ENCODE assay signal across 18 mouse cellular contexts in genomic region chr11:75441601-75442000, GRCm38 (mm10). TPM values are rescaled to one million over a fixed set of nuclear protein-coding genes. Genes with fewer than 3 reads are reported as not detected.
DNase-seq lines count a peak whose midpoint lies in the region; ATAC-seq and TF ChIP-seq lines count a peak whose summit lies in the region.
"Had no signal": no experiment of that assay in that cellular context is flagged by ENCODE, and none has a peak within 500 bp of the region (broad histone marks: within the 10 kb centered on the region; RNA-seq: fewer than 3 reads in every experiment).

No protein-coding gene starts in this region.

- H3K79me2 ChIP-seq in liver, adult 2 months (ENCODE audit: control insufficient read depth, insufficient read depth, low read length), result peaks cover 6% of the 10 kb centered on the region; the same call in 1 of the 2 replicates

- peak; percentile 40 for DNase-seq in kidney, adult 11 months
- DNase-seq in kidney, postnatal 14 days, result no peak
- DNase-seq in liver, adult 2 months (ENCODE audit: extremely low read depth, low read depth, low spot score), result peak; percentile 71
- no peak for DNase-seq in liver, embryonic 11.5 days (ENCODE audit: low spot score)
- DNase-seq in ZHBTc4 (ENCODE audit: low read depth, low spot score), result peak; percentile 34
- peak; percentile 58 to 61 for DNase-seq in cerebellum, postnatal 10 days
- DNase-seq in spleen, postnatal 14 days (ENCODE audit: low spot score in 2 of 2), result no peak
- DNase-seq in urinary bladder, postnatal 36 days (ENCODE audit: low spot score in 2 of 2), result no peak
- DNase-seq: adrenal gland, adult 8-10 months; lung, adult 18-20 months; lung, postnatal 36 days; thymus, adult 2 months had no signal

- peak overlapping the region; percentile 94 for H3K27ac ChIP-seq in liver, adult 2 months (replicated peaks; ENCODE audit: insufficient read depth, low read depth, low read length)
- H3K27ac ChIP-seq in liver, embryonic 11.5 days (ENCODE audit: low read depth, low read length), result no peak overlapping the region
- H3K27ac ChIP-seq: embryonic facial prominence, embryonic 15.5 days; heart, embryonic 13.5 days; midbrain, embryonic 12.5 days had no signal

- peaks cover 48% of the 10 kb centered on the region for H3K4me1 ChIP-seq in liver, adult 2 months (ENCODE audit: control insufficient read depth, insufficient read depth, low read length)
- 0 out of 2 replicates have a peak, but pooled peaks cover 2% of the 10 kb centered on the region for H3K4me1 ChIP-seq in liver, embryonic 11.5 days (replicated peaks; ENCODE audit: control insufficient read depth, insufficient read depth, low read length)
- H3K4me1 ChIP-seq: embryonic facial prominence, embryonic 15.5 days; midbrain, embryonic 12.5 days had no signal

- no peaks in the 10 kb centered on the region for H3K27me3 ChIP-seq in liver, adult 2 months (ENCODE audit: control insufficient read depth, insufficient read depth, low read length)
- H3K27me3 ChIP-seq in liver, embryonic 11.5 days (replicated peaks; ENCODE audit: control insufficient read depth, insufficient read depth, low read length), result no peaks in the 10 kb centered on the region
- H3K27me3 ChIP-seq: embryonic facial prominence, embryonic 15.5 days; heart, embryonic 13.5 days; midbrain, embryonic 12.5 days had no signal

- no peak for TF ChIP-seq POLR2A in liver, adult 2 months (IDR thresholded peaks at IDR 0.05; ENCODE audit: extremely low read depth, insufficient read depth, low read length)

- WGBS in liver, adult 2 months, result 24% methylated on average over 16 of the region's 16 CpGs
- 94% methylated on average over 16 of the region's 16 CpGs for WGBS in liver, embryonic 11.5 days

- no peak overlapping the region for H3K4me3 ChIP-seq in liver, adult 2 months (ENCODE audit: insufficient read depth, low read depth, low read length)
- H3K4me3 ChIP-seq in liver, embryonic 11.5 days (ENCODE audit: low read depth, low read length), result no peak overlapping the region
- H3K4me3 ChIP-seq: embryonic facial prominence, embryonic 15.5 days; heart, embryonic 13.5 days; midbrain, embryonic 12.5 days had no signal

- peak overlapping the region; percentile 34 for H3K9ac ChIP-seq in liver, adult 2 months (ENCODE audit: low read depth, low read length)
- no peak overlapping the region for H3K9ac ChIP-seq in liver, embryonic 11.5 days (ENCODE audit: low read depth, low read length)
- H3K9ac ChIP-seq: embryonic facial prominence, embryonic 15.5 days; heart, embryonic 13.5 days; midbrain, embryonic 12.5 days had no signal

- ATAC-seq in liver, embryonic 11.5 days (replicated peaks; ENCODE audit: low FRiP score), result no peak

- TF ChIP-seq CTCF in liver, adult 2 months (IDR thresholded peaks at IDR 0.05; ENCODE audit: low read depth, low read length), result peak; percentile 36

- H3K9me3 ChIP-seq in liver, embryonic 11.5 days (ENCODE audit: control insufficient read depth, low read length), result no peaks in the 10 kb centered on the region
- H3K9me3 ChIP-seq: embryonic facial prominence, embryonic 15.5 days; heart, embryonic 13.5 days; midbrain, embryonic 12.5 days had no signal

- H3K4me2 ChIP-seq in liver, embryonic 11.5 days, result no peak overlapping the region
- H3K4me2 ChIP-seq: embryonic facial prominence, embryonic 15.5 days; heart, embryonic 13.5 days; midbrain, embryonic 12.5 days had no signal

- peaks cover 11% of the 10 kb centered on the region for H3K36me3 ChIP-seq in liver, adult 2 months (ENCODE audit: control insufficient read depth, insufficient read depth, low read length)
- H3K36me3 ChIP-seq in liver, embryonic 11.5 days (ENCODE audit: control insufficient read depth, insufficient read depth, low read length), result peaks cover 8% of the 10 kb centered on the region

RNA-seq across cellular contexts. Expression of gene Serpinf2, which starts 2.2 kb away (rescaled TPM):
- 687 and 824 TPM in 2 replicates for total RNA-seq in liver, adult 2 months (2014; rRNA removed)
- 1,567 and 1,654 TPM in 2 replicates for polyA plus RNA-seq in liver, adult 2 months (2012; rRNA removed)
- 321 and 377 TPM in 2 replicates for polyA plus RNA-seq in liver, embryonic 11.5 days (2014; fragmentation: Nextera tagmentation; extraction: Ambion mirVana)
- total RNA-seq: hematopoietic stem cell, adult 5-6 weeks; left cerebral cortex, postnatal 14 days had no signal
- polyA plus RNA-seq: forebrain, embryonic 11.5 days; midbrain, embryonic 12.5 days had no signal

RNA-seq across cellular contexts. Expression of gene Wdr81, which starts 12.9 kb away (rescaled TPM):
- total RNA-seq in liver, adult 2 months (2014; rRNA removed), result 14.4 and 30.4 TPM in 2 replicates
- polyA plus RNA-seq in liver, adult 2 months (2012; rRNA removed), result 20.3 and 21.5 TPM in 2 replicates
- polyA plus RNA-seq in liver, embryonic 11.5 days (2014; fragmentation: Nextera tagmentation; extraction: Ambion mirVana), result 21.8 and 21.9 TPM in 2 replicates

RNA-seq across cellular contexts. Expression of gene Serpinf1, which starts 19.1 kb away (rescaled TPM):
- total RNA-seq in liver, adult 2 months (2014; rRNA removed), result 810 and 1,243 TPM in 2 replicates
- 891 and 972 TPM in 2 replicates for polyA plus RNA-seq in liver, adult 2 months (2012; rRNA removed)
- polyA plus RNA-seq in liver, embryonic 11.5 days (2014; fragmentation: Nextera tagmentation; extraction: Ambion mirVana), result 217 and 224 TPM in 2 replicates

RNA-seq across cellular contexts. Expression of gene Tlcd2, which starts 19.9 kb away (rescaled TPM):
- total RNA-seq in liver, adult 2 months (2014; rRNA removed), result 121 and 238 TPM in 2 replicates
- 237 and 265 TPM in 2 replicates for polyA plus RNA-seq in liver, adult 2 months (2012; rRNA removed)
- 29.8 and 33.0 TPM in 2 replicates for polyA plus RNA-seq in liver, embryonic 11.5 days (2014; fragmentation: Nextera tagmentation; extraction: Ambion mirVana)

RNA-seq across cellular contexts. Expression of gene Prpf8, which starts 45.0 kb away (rescaled TPM):
- total RNA-seq in liver, adult 2 months (2014; rRNA removed), result 72.8 and 102 TPM in 2 replicates
- polyA plus RNA-seq in liver, adult 2 months (2012; rRNA removed), result 59.4 and 63.3 TPM in 2 replicates
- 105 and 119 TPM in 2 replicates for polyA plus RNA-seq in liver, embryonic 11.5 days (2014; fragmentation: Nextera tagmentation; extraction: Ambion mirVana)

Comparison
In these comparisons a context has a peak if more than half of its experiments do, and no peak if none do; other contexts are left out.
1. DNase-seq: peak in kidney, adult 11 months (single experiment), liver, adult 2 months (single experiment), ZHBTc4 (single experiment) and cerebellum, postnatal 10 days (2 of 2); none in kidney, postnatal 14 days (single experiment), liver, embryonic 11.5 days (single experiment), spleen, postnatal 14 days (0 of 2) and urinary bladder, postnatal 36 days (0 of 2).